Mouse (Mus musculus) hematopoietic stem cell, adult 5-6 weeks (primary cell): ENCODE results near the gene Dnaic1. TPM values are rescaled to one million over a fixed set of nuclear protein-coding genes. Genes with fewer than 3 reads are reported as not detected.

Experiments
- ATAC-seq, 2 experiments: fragments of 125-278 bp in 1 of 2; replicated peaks in 1 of 2; 2 replicates each; pipeline ENCODE4 v1.8.0; 2016 to 2017; ENCODE audit warnings: inconsistent platforms in 2 of 2, mild to moderate bottlenecking in 2 of 2, moderate number of reproducible peaks in 2 of 2, low read depth in 1 of 2, moderate TSS enrichment in 1 of 2; ENCODE audit not compliant: low FRiP score in 2 of 2, poor library complexity in 2 of 2, severe bottlenecking in 2 of 2, insufficient read depth in 1 of 2, low TSS enrichment in 1 of 2
- total RNA-seq: library from RNA; stranded (forward); fragments of 172-1452, 232-1000 nt; gene quantifications from 2 replicates; pipeline ENCODE4 v1.2.3, GENCODE M21; 2017

Gene Dnaic1
- total RNA-seq = not detected in 2 replicates

GRCm38 (mm10) chr4:41569411-41569885, at the start of gene Dnaic1, which contains the start of gene Fam219a:
Gene Dnaic1, plus strand, starts transcription at chr4:41569775.
Gene Fam219a, minus strand, starts transcription at chr4:41569538.
- peak; percentile 96 to 98 for ATAC-seq

- no peak for ATAC-seq
Observed at GRCm38 (mm10) chr4:41520641-41521040, 48.9 kb upstream of the Dnaic1 start.

GRCm38 (mm10) chr4:41522136-41522535, 47.4 kb upstream of the Dnaic1 start:
- ATAC-seq = no peak

GRCm38 (mm10) chr4:41522788-41523187, 46.8 kb upstream of the Dnaic1 start:
- ATAC-seq = no peak

DNA sequence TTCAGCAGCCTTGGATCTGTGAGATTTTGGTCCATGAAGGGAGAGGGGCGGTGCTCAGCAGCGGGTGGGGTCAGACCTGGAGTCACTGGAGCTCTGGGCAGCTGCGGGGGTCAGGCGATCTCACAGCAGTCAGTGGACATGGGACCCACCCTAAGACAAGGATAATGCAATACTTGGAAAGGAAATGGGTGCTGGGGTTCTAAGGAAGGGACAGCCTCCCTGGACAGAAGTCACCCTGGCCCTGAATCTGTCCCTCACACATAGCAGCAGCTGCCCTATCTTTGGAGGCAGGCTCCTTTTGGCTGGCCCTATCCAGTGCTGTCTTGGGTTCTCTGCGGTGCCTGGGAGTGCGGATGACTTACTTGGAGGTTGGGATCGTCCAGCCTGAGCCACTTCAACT, 45.7 kb upstream of the Dnaic1 start:
- ATAC-seq = no peak

DNA sequence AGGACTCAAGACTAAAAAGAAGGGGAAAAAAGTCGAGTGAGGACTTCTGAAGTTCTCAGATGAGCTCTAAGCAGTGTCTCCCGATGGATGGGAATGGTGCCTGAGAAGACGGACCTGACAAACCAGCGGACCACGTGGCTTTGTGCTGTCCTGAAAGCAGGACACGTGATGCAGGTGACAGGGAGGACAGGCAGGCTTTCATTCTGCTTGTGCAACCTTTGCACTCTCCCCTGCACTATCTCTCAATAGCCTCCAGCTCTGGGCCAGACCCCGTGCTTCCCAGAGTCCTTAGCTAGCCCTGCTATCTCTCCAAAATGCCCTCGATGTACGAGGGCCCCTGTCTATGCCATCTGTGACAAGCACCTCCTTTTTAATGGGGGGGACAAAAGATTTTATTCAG, 44.7 kb upstream of the Dnaic1 start:
- no peak for ATAC-seq

DNA sequence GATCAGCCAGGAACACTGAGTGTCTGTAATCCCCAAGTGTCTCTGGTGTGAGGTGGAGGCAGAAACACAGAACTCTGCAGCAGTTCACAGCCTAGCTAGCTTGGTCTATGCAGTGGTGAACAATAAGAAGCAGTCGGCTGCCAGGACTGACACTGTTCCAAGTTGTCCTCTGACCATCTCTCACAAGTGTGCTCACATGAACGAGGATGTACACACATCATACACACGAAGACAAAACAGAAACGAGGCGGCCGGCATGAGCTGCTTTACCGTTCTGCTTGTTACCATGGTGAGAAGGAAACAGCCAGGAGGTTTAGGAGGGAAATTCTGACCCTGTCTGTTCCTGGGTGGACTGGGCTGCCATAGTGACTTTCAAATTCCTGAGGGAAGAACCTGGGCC, 43.0 kb upstream of the Dnaic1 start:
- ATAC-seq = 0 out of 4 replicates have a peak, but pooled peaks of 1 of the 2 experiments have one; percentile 10

- no peak for ATAC-seq
Observed at GRCm38 (mm10) chr4:41527076-41527475, 42.5 kb upstream of the Dnaic1 start.

DNA sequence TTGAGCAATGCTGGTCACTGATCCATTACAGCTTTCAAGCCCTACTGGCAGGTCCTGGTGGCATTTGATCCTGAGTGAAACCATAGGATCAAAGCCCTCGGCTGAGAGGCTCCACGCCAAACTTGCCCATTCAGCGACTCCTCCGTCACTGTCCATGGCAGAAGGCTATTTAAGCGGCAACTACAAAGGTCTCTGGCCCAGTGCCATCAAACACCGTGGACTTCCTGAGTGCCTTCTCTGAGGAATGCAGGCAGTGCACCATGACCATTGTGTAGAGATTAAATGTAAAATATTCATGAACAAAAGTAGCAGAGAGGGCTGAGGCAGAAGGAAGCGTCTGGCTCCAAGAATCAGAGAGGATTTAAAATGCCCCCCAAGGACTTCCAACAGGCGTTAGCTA, 41.6 kb upstream of the Dnaic1 start:
- no peak for ATAC-seq

DNA sequence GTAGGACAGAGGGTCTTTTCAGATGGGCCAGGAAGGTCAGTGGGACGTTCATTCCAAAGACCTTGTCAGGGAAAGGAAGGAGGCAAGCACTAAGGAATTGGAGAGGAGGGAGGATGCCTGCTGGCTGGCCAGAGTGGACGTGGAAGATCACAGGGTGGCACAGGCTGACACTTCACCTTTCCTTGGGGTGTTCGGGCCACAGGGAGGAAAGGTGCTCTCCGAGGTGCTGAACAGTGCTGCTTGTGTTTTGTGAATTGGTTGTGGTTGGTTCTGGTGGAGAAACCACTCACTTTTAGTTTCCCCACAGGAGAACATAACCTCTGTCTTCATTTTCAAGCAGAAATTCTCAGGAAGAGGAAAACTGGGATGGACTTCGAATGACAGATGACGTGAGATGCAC, 37.2 kb upstream of the Dnaic1 start:
- ATAC-seq = peak in 1 of 2 experiments; percentile 60; a peak in 2 of 4 replicates

GRCm38 (mm10) chr4:41534866-41535265, 34.7 kb upstream of the Dnaic1 start:
- ATAC-seq = no peak

- ATAC-seq = no peak
Observed at GRCm38 (mm10) chr4:41542136-41542535, 27.4 kb upstream of the Dnaic1 start.

- ATAC-seq = peak in 1 of 2 experiments; percentile 51; a peak in 1 of 4 replicates
Observed at GRCm38 (mm10) chr4:41545985-41546384, 23.6 kb upstream of the Dnaic1 start.

DNA sequence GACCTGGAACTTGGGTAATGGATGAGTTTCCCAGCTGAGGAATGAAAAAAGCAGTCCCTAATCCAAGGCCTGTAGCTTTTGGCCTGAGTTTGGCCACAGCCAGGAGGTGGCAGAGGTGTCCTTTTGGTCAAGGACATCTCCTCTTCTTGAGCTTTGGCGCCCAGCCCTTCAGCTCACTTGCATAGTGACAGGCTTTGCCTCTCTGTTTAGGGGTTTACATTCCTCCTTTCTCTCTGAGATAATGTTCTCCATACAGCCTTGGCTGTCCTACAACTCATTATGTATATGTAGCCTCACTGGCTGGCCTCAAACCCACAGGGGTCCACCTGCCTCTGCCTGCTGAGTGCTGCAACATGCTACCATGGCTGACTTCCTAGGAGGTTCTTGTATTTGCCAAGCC, 22.5 kb upstream of the Dnaic1 start:
- ATAC-seq = no peak

DNA sequence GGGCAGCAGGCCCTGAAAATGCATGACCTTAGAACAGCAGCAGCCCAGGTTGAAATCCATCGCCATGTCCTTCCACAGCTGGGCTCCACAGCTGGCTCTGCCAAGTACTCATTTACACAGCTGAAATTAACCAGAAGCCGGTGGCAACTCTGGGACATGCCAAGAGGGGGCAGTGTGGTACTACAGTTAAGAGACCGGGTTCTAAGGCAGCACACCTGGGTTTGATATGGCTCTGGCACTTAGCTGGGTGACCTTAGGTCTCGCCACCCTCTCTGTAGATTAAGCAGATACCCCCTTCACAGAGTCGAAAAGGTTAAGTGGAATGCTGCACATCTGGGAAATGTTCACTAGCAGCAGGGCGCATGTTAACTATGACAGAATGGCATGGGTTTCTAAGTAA, 17.0 kb upstream of the Dnaic1 start:
- ATAC-seq = peak; percentile 63 to 81

- ATAC-seq = no peak
Observed at GRCm38 (mm10) chr4:41553116-41553515, 16.5 kb upstream of the Dnaic1 start.

DNA sequence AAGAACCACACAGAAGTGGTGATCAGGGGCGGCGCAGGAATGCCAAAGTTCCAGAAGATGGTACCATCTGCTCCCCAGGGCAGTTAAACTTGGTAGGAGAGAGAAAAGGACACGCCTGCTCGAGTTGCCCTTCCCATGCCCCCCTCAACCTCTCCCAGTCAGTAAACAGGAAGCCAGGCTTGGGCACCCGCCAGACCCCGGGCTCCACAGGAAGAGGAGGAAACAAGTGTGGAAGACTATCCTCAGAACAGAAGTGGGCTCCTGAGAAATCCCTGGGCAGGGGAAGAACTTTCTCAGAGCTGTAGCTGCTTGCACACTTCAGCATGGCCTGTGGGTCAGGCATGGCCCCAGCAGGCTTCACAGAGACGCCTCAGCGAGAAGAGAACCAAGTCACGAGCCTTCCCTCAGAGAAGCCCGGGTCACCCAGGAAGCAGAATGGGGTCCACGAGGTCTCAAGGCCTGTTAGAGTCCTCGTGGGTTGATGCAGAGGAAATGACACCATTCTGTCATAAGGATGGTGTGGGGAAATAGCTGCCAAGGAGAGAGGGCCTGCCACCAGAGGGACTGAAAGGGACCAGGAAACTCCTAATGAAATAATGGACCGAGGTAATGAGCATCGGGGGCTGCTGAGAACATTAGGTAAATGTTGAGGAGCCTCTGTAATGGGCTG, 14.4 kb upstream of the Dnaic1 start:
- peak; percentile 44 to 47 for ATAC-seq

- no peak for ATAC-seq
Observed at GRCm38 (mm10) chr4:41556311-41556953, 13.1 kb upstream of the Dnaic1 start.

DNA sequence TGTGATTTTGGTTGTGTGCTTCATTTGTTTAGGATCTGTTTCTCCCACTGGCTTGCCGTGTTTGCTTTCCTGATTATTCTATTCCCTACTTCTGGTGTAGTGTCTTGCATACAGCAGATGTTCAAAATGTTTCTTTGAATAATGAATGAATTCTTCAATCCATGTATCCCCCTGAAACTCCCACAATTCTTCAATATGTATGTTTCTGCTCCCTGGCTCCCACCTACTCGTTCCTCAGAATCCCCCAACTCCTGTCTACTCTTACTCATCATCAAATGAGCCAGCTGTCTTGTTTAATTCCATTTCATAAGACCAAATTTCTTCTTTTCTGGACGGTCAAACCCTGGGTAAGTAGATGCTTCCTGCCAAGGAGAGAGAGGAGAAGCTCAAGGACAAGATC, 12.5 kb upstream of the Dnaic1 start:
- no peak for ATAC-seq
